In the genomic region with DNA sequence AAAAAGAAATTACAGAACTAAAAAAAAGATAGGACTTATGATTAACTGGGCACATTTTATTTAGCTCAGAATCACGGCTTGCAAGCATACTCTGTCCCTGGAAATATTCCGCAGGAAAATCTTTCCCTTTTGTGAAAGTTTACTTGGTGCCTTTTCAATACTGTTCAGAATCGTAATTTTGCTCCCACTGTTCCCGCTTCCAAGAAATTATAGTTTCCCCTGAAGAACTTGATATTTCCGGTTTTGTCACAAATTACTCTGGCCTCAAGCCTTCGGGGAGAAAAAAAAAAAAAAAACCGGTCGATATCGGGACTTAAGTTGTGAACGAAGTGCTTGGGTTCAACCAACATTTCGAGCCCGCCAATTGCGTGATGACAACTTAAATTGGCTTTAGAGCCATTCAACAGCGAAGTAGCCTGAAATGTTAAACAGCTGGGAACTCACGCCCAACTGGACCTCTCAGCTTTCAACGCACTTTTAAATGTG, we compare ENCODE assay signal across 8 mouse cellular contexts.
DNase-seq lines count a peak whose midpoint lies in the region; ATAC-seq and TF ChIP-seq lines count a peak whose summit lies in the region.

No protein-coding gene starts in this region.

- peak overlapping the region; percentile 70 for H3K4me2 ChIP-seq in forebrain, embryonic 15.5 days (replicated peaks)
- H3K4me2 ChIP-seq in kidney, embryonic 14.5 days (replicated peaks; ENCODE audit: low read depth, low read length): peak overlapping the region; percentile 49

- no peak for ATAC-seq in forebrain, embryonic 15.5 days (replicated peaks)
- peak; percentile 28; the same call in 1 of the 2 replicates for ATAC-seq in kidney, embryonic 14.5 days (ENCODE audit: low FRiP score, low TSS enrichment)
- peak; percentile 14; the same call in 1 of the 2 replicates for ATAC-seq in megakaryocyte-erythroid progenitor cell, adult 5-6 weeks (replicated peaks; ENCODE audit: low FRiP score, low TSS enrichment, poor library complexity, severe bottlenecking)
- ATAC-seq in activated CD4-positive, CD25-positive, alpha-beta regulatory T cell, adult 4 months: no peak

- no peak for TF ChIP-seq CTCF in MEL (IDR thresholded peaks at IDR 0.05 in 2 of 3, conservative IDR thresholded peaks at IDR 0.05 in 1 of 3; ENCODE audit: control insufficient read depth in 1 of 3, insufficient read depth in 1 of 3, low read depth in 2 of 3, low read length in 3 of 3, poor library complexity in 1 of 3, severe bottlenecking in 1 of 3)

- peaks cover 0 to 5% of the 10 kb centered on the region in 2 experiments; a peak in 2 of 4 replicates for H3K4me1 ChIP-seq in MEL (ENCODE audit: control insufficient read depth in 1 of 2, insufficient read depth in 2 of 2, low read length in 2 of 2)
- peaks cover 3% of the 10 kb centered on the region; the same call in 1 of the 2 replicates for H3K4me1 ChIP-seq in forebrain, embryonic 15.5 days
- H3K4me1 ChIP-seq in kidney, embryonic 14.5 days (ENCODE audit: control insufficient read depth, insufficient read depth, low read length): no peaks in the 10 kb centered on the region

- peak overlapping the region; percentile 73 for H3K9ac ChIP-seq in MEL (ENCODE audit: control insufficient read depth, low read depth, low read length, poor library complexity, severe bottlenecking)
- H3K9ac ChIP-seq in forebrain, embryonic 15.5 days (replicated peaks): peak overlapping the region; percentile 58
- peak overlapping the region; percentile 53 for H3K9ac ChIP-seq in kidney, embryonic 14.5 days (ENCODE audit: low read depth, low read length)

- under 1% methylated on average over 16 of the region's 16 CpGs for WGBS in forebrain, embryonic 15.5 days
- under 1% methylated on average over 16 of the region's 16 CpGs for WGBS in kidney, embryonic 14.5 days

- peaks cover 2 to 4% of the 10 kb centered on the region in 2 experiments; a peak in 1 of 4 replicates for H3K27me3 ChIP-seq in MEL (ENCODE audit: control insufficient read depth in 1 of 2, insufficient read depth in 2 of 2, low read length in 2 of 2)
- no peaks in the 10 kb centered on the region for H3K27me3 ChIP-seq in forebrain, embryonic 15.5 days
- H3K27me3 ChIP-seq in kidney, embryonic 14.5 days (ENCODE audit: control insufficient read depth, insufficient read depth, low read length): no peaks in the 10 kb centered on the region

- H3K27ac ChIP-seq in MEL (ENCODE audit: control insufficient read depth, low read depth, low read length): peak overlapping the region; percentile 46
- peak overlapping the region; percentile 49 for H3K27ac ChIP-seq in forebrain, embryonic 15.5 days (replicated peaks)
- peak overlapping the region; percentile 68; the same call in 1 of the 2 replicates for H3K27ac ChIP-seq in kidney, embryonic 14.5 days (ENCODE audit: low read depth, low read length)

- TF ChIP-seq POLR2A in MEL (IDR thresholded peaks at IDR 0.05; ENCODE audit: control insufficient read depth in 1 of 2, insufficient read depth in 1 of 2, low read depth in 1 of 2, low read length in 2 of 2, poor library complexity in 1 of 2): no peak

- DNase-seq in cerebellum, postnatal 10 days: peak; percentile 17 to 28
- no peak for DNase-seq in cerebellum, adult 8-10 months
- peak; percentile 83 for DNase-seq in MEL (ENCODE audit: low read depth, low spot score)
- no peak for DNase-seq in gastrocnemius, postnatal 4 days (ENCODE audit: low spot score in 2 of 2)

- H3K79me2 ChIP-seq in MEL (ENCODE audit: control insufficient read depth, insufficient read depth, low read length, poor library complexity): no peaks in the 10 kb centered on the region; the same call in 1 of the 2 replicates

- H3K9me3 ChIP-seq in MEL (replicated peaks; ENCODE audit: insufficient read depth, low read length): no peaks in the 10 kb centered on the region
- no peaks in the 10 kb centered on the region for H3K9me3 ChIP-seq in forebrain, embryonic 15.5 days
- H3K9me3 ChIP-seq in kidney, embryonic 14.5 days (ENCODE audit: control insufficient read depth, low read length): no peaks in the 10 kb centered on the region

- H3K4me3 ChIP-seq in MEL (ENCODE audit: control insufficient read depth in 1 of 2, insufficient read depth in 1 of 2, low read depth in 2 of 2, low read length in 2 of 2): peak overlapping the region; percentile 61 to 79
- H3K4me3 ChIP-seq in forebrain, embryonic 15.5 days: peak overlapping the region; percentile 73
- H3K4me3 ChIP-seq in kidney, embryonic 14.5 days (ENCODE audit: low read length): peak overlapping the region; percentile 53

- peaks cover 0 to 2% of the 10 kb centered on the region in 2 experiments; a peak in 1 of 4 replicates for H3K36me3 ChIP-seq in MEL (ENCODE audit: control insufficient read depth in 1 of 2, insufficient read depth in 2 of 2, low read length in 2 of 2)
- no peaks in the 10 kb centered on the region for H3K36me3 ChIP-seq in forebrain, embryonic 15.5 days
- no peaks in the 10 kb centered on the region for H3K36me3 ChIP-seq in kidney, embryonic 14.5 days (ENCODE audit: control insufficient read depth, insufficient read depth, low read length)

- no peak for TF ChIP-seq EP300 in MEL (IDR thresholded peaks at IDR 0.05; ENCODE audit: low read depth in 1 of 2, low read length in 2 of 2)

- no peak for TF ChIP-seq RAD21 in MEL (IDR thresholded peaks at IDR 0.05; ENCODE audit: low read depth, low read length)

TF ChIP-seq in MEL, 35 proteins besides CTCF, POLR2A, EP300 and RAD21:
- TF ChIP-seq GATA1 (IDR thresholded peaks at IDR 0.05; ENCODE audit: low read depth, low read length) (no peak), ETS1 (IDR thresholded peaks at IDR 0.05; ENCODE audit: low read depth, low read length) (0 out of 2 replicates have a peak, but pooled peaks have one; percentile 14), ZNF384 (IDR thresholded peaks at IDR 0.05; ENCODE audit: low read depth, low read length) (peak; percentile 95), NRF1 (IDR thresholded peaks at IDR 0.05; ENCODE audit: insufficient read depth, low read depth, low read length, poor library complexity, severe bottlenecking) (no peak)

Comparison
In these comparisons a context has a peak if more than half of its experiments do, and no peak if none do; other contexts are left out.
1. DNase-seq: peak in cerebellum, postnatal 10 days (2 of 2) and MEL (single experiment); none in cerebellum, adult 8-10 months (single experiment) and gastrocnemius, postnatal 4 days (0 of 2).
2. ATAC-seq: peak in kidney, embryonic 14.5 days (single experiment) and megakaryocyte-erythroid progenitor cell, adult 5-6 weeks (single experiment); none in forebrain, embryonic 15.5 days (single experiment) and activated CD4-positive, CD25-positive, alpha-beta regulatory T cell, adult 4 months (single experiment).
3. Peak in every context shown above with its lines, with median percentiles within 50 percentile points of each other: H3K27ac ChIP-seq, H3K4me3 ChIP-seq and H3K9ac ChIP-seq.